Mouse (Mus musculus) embryonic facial prominence, embryonic 12.5 days (tissue): Measurements from ENCODE around the gene Dmp1. TPM values are rescaled to one million over a fixed set of nuclear protein-coding genes. Genes with fewer than 3 reads are reported as not detected.

Experiments
- polyA plus RNA-seq: library from polyadenylated mRNA; unstranded; fragments of >200 nt; fragmentation: Nextera tagmentation; extraction: Ambion mirVana; gene quantifications from 2 replicates; pipeline ENCODE4 v1.2.1, GENCODE M21; 2016

The Dmp1 gene
- polyA plus RNA-seq, 1 experiment from 2014 or later: 0.43 TPM

Other genes with a start within 250 kb of the Dmp1 start
- 0.20 TPM in 1 of 2 replicates, not detected in the other for gene Hsd17b13, start 225.2 kb upstream of the Dmp1 start, polyA plus RNA-seq
- 2.2 and 3.7 TPM in 2 replicates for gene Hsd17b11, start 180.7 kb upstream of the Dmp1 start, polyA plus RNA-seq
- 69.0 and 76.0 TPM in 2 replicates for gene Nudt9, start 156.3 kb upstream of the Dmp1 start, polyA plus RNA-seq
- not detected in 2 replicates for gene Gm17660, start 125.0 kb upstream of the Dmp1 start, polyA plus RNA-seq
- 50.1 and 50.9 TPM in 2 replicates for gene Sparcl1, start 88.9 kb upstream of the Dmp1 start, polyA plus RNA-seq
- gene Dspp, start 31.9 kb upstream of the Dmp1 start, polyA plus RNA-seq: not detected in 2 replicates
- 0.46 and 0.64 TPM in 2 replicates for gene Ibsp, start 96.6 kb downstream of the Dmp1 start, polyA plus RNA-seq
- not detected in 2 replicates for gene Mepe, start 122.7 kb downstream of the Dmp1 start, polyA plus RNA-seq
- 11.5 and 12.1 TPM in 2 replicates for gene Spp1, start 232.5 kb downstream of the Dmp1 start, polyA plus RNA-seq